Mouse (Mus musculus) midbrain, postnatal 0 days (tissue): ENCODE results near the gene Espn. TPM values are rescaled to one million over a fixed set of nuclear protein-coding genes. Genes with fewer than 3 reads are reported as not detected.

ENCODE experiments used
- ATAC-seq: fragments of 200-750 bp; cut with Nextera tagmentation; 2 replicates; pipeline ENCODE4 v1.8.0; 2017; ENCODE audit warnings: moderate number of reproducible peaks, mild to moderate bottlenecking, moderate TSS enrichment, moderate library complexity; ENCODE audit not compliant: low FRiP score
- DNase-seq: peaks from one replicate; pipeline ENCODE4 v3.0.0-alpha.2; 2015; ENCODE audit warnings: low spot score
- H3K27ac ChIP-seq: fragments of 300-500 bp; sonication (generic); 2 replicates; pipeline ENCODE4 v1.5.1; 2014; ENCODE audit warnings: low read depth, mild to moderate bottlenecking, low read length, mixed read lengths
- H3K27me3 ChIP-seq: fragments of 300-500 bp; sonication (generic); 2 replicates; pipeline ENCODE4 v1.6.1; 2014; ENCODE audit warnings: low read length, control low read depth, mixed read lengths; ENCODE audit not compliant: insufficient read depth
- H3K36me3 ChIP-seq: fragments of 300-500 bp; sonication (generic); 2 replicates; pipeline ENCODE4 v1.6.1; 2014; ENCODE audit warnings: low read length, control low read depth, mixed read lengths; ENCODE audit not compliant: insufficient read depth
- H3K4me1 ChIP-seq: fragments of 300-500 bp; sonication (generic); 2 replicates; pipeline ENCODE4 v1.6.1; 2014; ENCODE audit warnings: mild to moderate bottlenecking, control low read depth, antibody characterized with exemption, low read length, mixed read lengths; ENCODE audit not compliant: insufficient read depth
- H3K4me2 ChIP-seq: fragments of 300-500 bp; sonication (generic); 2 replicates; pipeline ENCODE4 v1.6.1; 2014; ENCODE audit warnings: low read depth, mild to moderate bottlenecking, low read length, mixed read lengths; ENCODE audit not compliant: poor library complexity, severe bottlenecking
- H3K4me3 ChIP-seq: fragments of 300-500 bp; sonication (generic); 2 replicates; pipeline ENCODE4 v1.5.1; 2014; ENCODE audit warnings: low read depth, mild to moderate bottlenecking, low read length, moderate library complexity
- H3K9ac ChIP-seq: fragments of 300-500 bp; sonication (generic); replicated peaks from 2 replicates; pipeline ENCODE4 v1.6.1; 2014; ENCODE audit warnings: mild to moderate bottlenecking, low read length, moderate library complexity, mixed read lengths; ENCODE audit not compliant: poor library complexity, severe bottlenecking
- H3K9me3 ChIP-seq: fragments of 300-500 bp; sonication (generic); 2 replicates; pipeline ENCODE4 v1.6.1; 2016; ENCODE audit warnings: low read length, control low read depth
- CTCF ChIP-seq: IDR thresholded peaks from 2 replicates; pipeline ENCODE4 v1.5.1; 2016; ENCODE audit warnings: antibody characterized with exemption, mild to moderate bottlenecking
- WGBS: fragments of 180-500 bp; shearing (Covaris S2); extraction: QIAGEN DNeasy Blood & Tissue Kit; methylation state at CpG from one replicate; pipeline ENCODE4 v1.1.7; 2014; 5-methylcytosine and 5-hydroxymethylcytosine counted together
- polyA plus RNA-seq: library from polyadenylated mRNA; unstranded; fragments of >200 nt; fragmentation: Nextera tagmentation; extraction: Ambion mirVana; gene quantifications from 2 replicates; pipeline ENCODE4 v1.2.1, GENCODE M21; 2015
- total RNA-seq: library from RNA; depleted of rRNA; stranded (reverse); fragments of >200 nt; gene quantifications from 2 replicates; pipeline ENCODE4 v1.2.3, GENCODE M21; 2014

Espn gene
- total and polyA plus RNA-seq, 2 experiments from 2014 or later, result 0.22 to 0.53 TPM

- no peak for DNase-seq
- no peak overlapping the region for H3K4me3 ChIP-seq
- H3K36me3 ChIP-seq, result peaks cover 6% of the 10 kb centered on the region; the same call in 1 of the 2 replicates
- H3K9ac ChIP-seq, result 0 out of 2 replicates have a peak overlapping the region, but pooled peaks have one; percentile 8
- H3K4me2 ChIP-seq, result no peak overlapping the region
- 31% methylated on average over 11 of the region's 11 CpGs for WGBS
- TF ChIP-seq CTCF, result no peak
- no peaks in the 10 kb centered on the region for H3K27me3 ChIP-seq
- no peaks in the 10 kb centered on the region for H3K4me1 ChIP-seq
- no peak for ATAC-seq
- no peaks in the 10 kb centered on the region for H3K9me3 ChIP-seq
- H3K27ac ChIP-seq, result no peak overlapping the region
These were observed 54.0 kb downstream of the Espn start for GRCm38 (mm10) chr4:152097911-152098799.

- Histone ChIP-seq H3K9ac (0 out of 2 replicates have a peak overlapping the region, but pooled peaks have one; percentile 13), H3K4me3 (peak overlapping the region; percentile 10; the same call in 1 of the 2 replicates), H3K4me2 (no peak overlapping the region), H3K4me1 (no peaks in the 10 kb centered on the region), H3K27me3 (no peaks in the 10 kb centered on the region), H3K36me3 (no peaks in the 10 kb centered on the region), H3K27ac (0 out of 2 replicates have a peak overlapping the region, but pooled peaks have one; percentile 18), H3K9me3 (no peaks in the 10 kb centered on the region)
- no peak for ATAC-seq
- WGBS, result 56% methylated on average over 6 of the region's 6 CpGs
- TF ChIP-seq CTCF, result no peak
- DNase-seq, result no peak
These were observed 55.2 kb downstream of the Espn start for GRCm38 (mm10) chr4:152096927-152097326.

GRCm38 (mm10) chr4:152095937-152096910 is 55.9 kb downstream of the Espn start:
- ATAC-seq, result no peak
- H3K27me3 ChIP-seq, result no peaks in the 10 kb centered on the region
- H3K4me3 ChIP-seq, result peak overlapping the region; percentile 10; the same call in 1 of the 2 replicates
- no peaks in the 10 kb centered on the region for H3K36me3 ChIP-seq
- no peaks in the 10 kb centered on the region for H3K9me3 ChIP-seq
- TF ChIP-seq CTCF, result peak; percentile 63
- H3K27ac ChIP-seq, result no peak overlapping the region
- H3K4me1 ChIP-seq, result no peaks in the 10 kb centered on the region
- peak; percentile 47 for DNase-seq
- 0 out of 2 replicates have a peak overlapping the region, but pooled peaks have one; percentile 13 for H3K9ac ChIP-seq
- H3K4me2 ChIP-seq, result no peak overlapping the region
- WGBS, result 29% methylated on average over 27 of the region's 27 CpGs

- H3K9me3 ChIP-seq, result no peaks in the 10 kb centered on the region
- no peaks in the 10 kb centered on the region for H3K36me3 ChIP-seq
- no peak overlapping the region for H3K4me2 ChIP-seq
- H3K27ac ChIP-seq, result no peak overlapping the region
- H3K4me3 ChIP-seq, result no peak overlapping the region
- no peak overlapping the region for H3K9ac ChIP-seq
- no peaks in the 10 kb centered on the region for H3K4me1 ChIP-seq
- no peak for ATAC-seq
- no peak for TF ChIP-seq CTCF
- DNase-seq, result no peak
- WGBS, result 89% methylated on average over 12 of the region's 12 CpGs
- no peaks in the 10 kb centered on the region for H3K27me3 ChIP-seq
These were observed 57.9 kb downstream of the Espn start for GRCm38 (mm10) chr4:152094233-152094632.

- no peak for DNase-seq
- Histone ChIP-seq H3K9me3 (no peaks in the 10 kb centered on the region), H3K9ac (no peak overlapping the region), H3K36me3 (no peaks in the 10 kb centered on the region), H3K4me3 (no peak overlapping the region), H3K27ac (no peak overlapping the region), H3K4me2 (no peak overlapping the region), H3K4me1 (peaks cover 7% of the 10 kb centered on the region; the same call in 1 of the 2 replicates), H3K27me3 (no peaks in the 10 kb centered on the region)
- ATAC-seq, result no peak
- WGBS, result 66% methylated on average over 8 of the region's 8 CpGs
- TF ChIP-seq CTCF, result no peak
These were observed 59.3 kb downstream of the Espn start for GRCm38 (mm10) chr4:152092751-152093293.
